Mouse (Mus musculus) liver (tissue): ENCODE results near the gene Cyp2j13.
"Not testable (repeated sequence)": the region's sequence is repeated elsewhere in the genome, so short reads cannot be mapped to it uniquely, and the experiment has no call there.

Experiments
- DNase-seq: peaks from one replicate; pipeline ENCODE4 v3.0.0-alpha.2; 2020; ENCODE audit warnings: mixed read lengths

Gene Cyp2j13

DNA sequence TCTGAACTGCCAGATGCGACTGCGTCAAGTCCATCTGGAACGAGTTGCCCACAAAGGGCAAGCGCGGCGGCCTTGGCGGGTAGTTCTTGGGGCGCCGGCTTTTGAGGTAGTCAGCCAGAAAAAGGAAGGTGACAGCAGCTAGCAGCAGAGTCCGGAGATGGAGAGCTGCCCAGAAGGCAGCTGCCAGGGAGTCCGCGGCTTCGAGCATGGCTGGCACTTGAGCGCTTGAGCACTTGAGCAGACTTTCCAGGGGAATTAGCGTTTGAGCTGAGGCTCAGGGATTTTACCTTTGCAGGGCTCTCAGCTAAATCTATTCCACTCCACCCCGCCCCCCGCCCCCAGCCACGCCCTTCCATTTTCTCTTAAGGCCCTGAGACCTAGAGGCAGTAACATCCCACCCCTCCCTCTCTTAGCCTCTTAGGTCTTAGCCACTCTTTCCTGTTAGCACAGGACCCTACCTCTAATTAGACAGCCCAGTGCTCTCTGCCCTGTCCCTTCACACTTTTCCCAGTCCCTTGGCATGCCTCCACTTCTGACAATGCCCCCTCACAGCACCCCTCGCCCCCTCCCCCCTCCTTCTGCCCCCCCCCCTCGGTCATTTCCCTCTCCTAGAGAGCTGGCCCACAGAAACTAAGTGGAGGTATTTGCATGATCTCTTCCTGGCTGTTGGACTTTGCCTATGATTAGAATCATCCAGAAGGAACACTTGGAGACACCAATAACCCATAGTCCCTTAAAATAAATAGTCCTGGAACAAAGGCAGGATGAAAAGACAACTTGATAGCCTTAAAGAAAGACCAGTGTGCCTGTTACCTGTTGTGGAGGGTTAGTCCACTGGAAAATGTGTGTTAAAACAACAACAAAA lies at the start of gene Cyp2j13:
TSS of gene Cyp2j13 (minus strand) at position 286 of the 865 bp plus-strand sequence.
- no peak for DNase-seq

DNA sequence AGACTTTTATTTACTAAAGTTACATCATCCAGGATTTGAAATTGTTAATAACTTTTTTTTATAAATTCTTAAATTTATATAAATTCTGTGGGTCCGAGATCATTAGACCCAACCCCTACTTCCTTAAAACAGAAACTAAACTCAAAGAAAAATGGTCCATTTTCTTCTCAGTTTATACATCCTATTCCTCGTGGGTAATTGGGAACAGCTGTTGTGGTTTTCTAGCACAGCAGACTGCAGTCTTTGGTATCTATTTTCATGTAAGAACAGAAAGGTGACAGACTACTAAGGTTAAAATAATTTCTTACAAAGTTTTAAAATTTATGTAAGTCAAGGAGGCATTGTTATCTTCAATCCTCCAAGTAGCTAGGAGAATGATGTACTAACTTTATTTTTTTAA lies 19.5 kb upstream of the Cyp2j13 start:
- DNase-seq: no peak

GRCm38 (mm10) chr4:96091869-96092268 lies 14.5 kb upstream of the Cyp2j13 start:
- DNase-seq: no peak

DNA sequence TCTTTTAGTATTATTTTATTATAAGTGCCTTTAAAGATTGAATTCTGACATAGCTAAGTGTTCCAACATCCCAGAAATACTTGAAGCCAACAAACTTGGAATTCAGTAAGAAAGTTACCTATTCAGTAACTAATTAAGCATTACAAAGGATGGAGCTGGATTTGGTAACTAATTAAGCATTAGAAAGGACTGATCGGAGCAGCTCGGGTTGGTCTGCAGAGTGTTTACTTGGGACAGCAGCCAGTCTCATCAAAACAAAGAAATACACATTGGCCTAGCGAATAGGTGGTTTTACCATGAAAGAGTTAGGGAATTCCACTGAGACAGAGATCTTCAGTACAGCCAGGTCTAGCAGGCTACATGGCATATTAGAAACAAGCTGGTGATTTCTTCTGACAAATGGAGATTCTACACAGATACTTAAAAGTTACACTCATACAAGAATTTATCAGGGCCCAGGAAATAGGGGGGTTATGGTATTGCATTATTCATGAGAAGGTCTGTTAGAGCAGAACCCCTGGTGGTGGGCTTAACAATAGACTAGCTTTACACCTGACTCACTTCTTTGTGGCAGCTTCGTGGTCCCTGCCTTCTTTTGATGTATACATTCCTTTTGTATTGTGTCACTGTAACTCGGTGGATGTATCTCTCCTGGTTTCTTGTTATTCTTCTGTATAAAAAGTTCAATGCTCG lies 12.2 kb upstream of the Cyp2j13 start:
- DNase-seq: not testable (repeated sequence)

DNA sequence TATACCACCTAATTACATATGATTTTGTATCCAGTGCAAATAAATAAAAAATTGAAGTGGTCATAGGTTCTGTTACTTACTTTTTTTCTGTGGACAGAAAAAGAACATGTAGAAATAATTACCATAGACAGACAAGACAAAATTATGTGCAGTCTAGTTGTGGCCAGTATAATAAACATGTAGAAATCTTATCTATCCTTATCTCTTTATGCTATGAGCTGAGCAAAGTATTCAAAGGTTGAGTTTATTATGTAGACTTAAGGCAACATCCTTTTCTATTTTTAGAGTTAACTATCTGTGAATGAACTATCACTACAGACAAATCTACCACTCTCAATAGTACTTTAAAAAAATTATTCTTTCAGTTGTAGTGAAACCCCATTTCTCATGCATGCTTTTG lies 962 bp upstream of the Cyp2j13 start:
- DNase-seq: no peak

- no peak for DNase-seq
These were observed 15.3 kb downstream of the Cyp2j13 start for GRCm38 (mm10) chr4:96062045-96062444.

GRCm38 (mm10) chr4:96060106-96060505 lies 17.2 kb downstream of the Cyp2j13 start:
- no peak for DNase-seq

- DNase-seq: no peak
These were observed 48.9 kb downstream of the Cyp2j13 start for GRCm38 (mm10) chr4:96028412-96028811.

DNA sequence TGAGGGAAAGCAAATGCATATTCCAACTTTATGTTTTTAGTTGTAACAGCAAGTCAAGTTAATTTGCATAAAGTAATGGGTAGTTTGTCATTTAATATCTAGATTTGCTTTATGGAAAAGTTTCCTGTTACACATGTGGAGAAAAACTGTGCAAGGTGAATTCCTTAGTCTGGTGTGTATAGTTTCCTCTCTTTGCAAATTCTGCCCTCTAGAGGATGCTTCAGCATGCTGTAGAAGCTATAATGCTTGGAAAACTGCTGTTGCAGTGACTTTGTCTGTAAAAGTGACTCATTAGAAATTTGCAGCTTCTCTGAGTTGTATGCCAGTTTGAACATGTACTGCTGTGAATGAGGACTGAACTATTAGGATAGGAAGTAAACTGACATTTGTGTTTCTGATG lies 54.5 kb downstream of the Cyp2j13 start:
- DNase-seq: no peak

GRCm38 (mm10) chr4:96016875-96017274 lies 60.5 kb downstream of the Cyp2j13 start:
- no peak for DNase-seq

- DNase-seq: not testable (repeated sequence)
These were observed 95.1 kb downstream of the Cyp2j13 start for GRCm38 (mm10) chr4:95982221-95982620.
